Mouse (Mus musculus) thymus, adult 2 months (tissue): ENCODE data around the gene Lrrtm3.

Experiments
- CTCF ChIP-seq: fragments of 200-500 bp; IDR thresholded peaks from 2 replicates; pipeline ENCODE4 v1.5.1; 2012; ENCODE audit warnings: mild to moderate bottlenecking, control low read depth, low read length, moderate library complexity, borderline replicate concordance; ENCODE audit not compliant: control insufficient read depth, poor library complexity, insufficient read depth; ENCODE audit errors: extremely low read depth
- POLR2A ChIP-seq: fragments of 200-500 bp; IDR thresholded peaks from 2 replicates; pipeline ENCODE4 v1.6.1; 2012; ENCODE audit warnings: mild to moderate bottlenecking, low read length, control low read depth, moderate library complexity; ENCODE audit not compliant: control insufficient read depth, poor library complexity, insufficient read depth; ENCODE audit errors: extremely low read depth

DNA sequence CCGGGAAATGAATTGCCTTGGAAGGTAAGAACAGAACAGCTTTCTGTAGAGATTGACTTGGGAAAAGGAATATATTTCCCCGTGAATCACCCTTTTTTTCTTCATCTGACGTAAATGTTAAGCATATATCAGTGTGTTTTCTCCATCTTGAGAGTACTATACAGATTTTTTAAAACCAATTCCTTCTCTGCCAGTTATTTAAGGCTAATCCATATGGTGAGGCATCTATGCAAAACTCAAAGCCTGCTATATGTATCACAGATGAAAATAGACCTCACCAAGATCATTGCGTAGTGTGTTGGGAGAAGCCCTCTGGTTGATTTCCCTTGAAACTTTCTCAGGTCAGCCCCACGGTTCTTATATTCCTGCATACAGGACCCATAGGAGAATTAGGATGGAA is 195.5 kb downstream of the Lrrtm3 start:
- TF ChIP-seq POLR2A (no peak), CTCF (no peak)
